Mouse (Mus musculus) C2C12 (cell line): Measurements from ENCODE around the gene Dcbld2.

Experiments used
- CEBPB ChIP-seq: IDR thresholded peaks from one replicate; pipeline ENCODE4 v1.6.1; 2011; ENCODE audit warnings: low read depth, mild to moderate bottlenecking, control low read depth, moderate library complexity
- CTCF ChIP-seq: IDR thresholded peaks from one replicate; pipeline ENCODE4 v1.5.1; 2011; ENCODE audit not compliant: control insufficient read depth, insufficient read depth, insufficient read length
- MAX ChIP-seq: IDR thresholded peaks from one replicate; pipeline ENCODE4 v1.6.1; 2011; ENCODE audit warnings: mild to moderate bottlenecking, control low read depth
- MYOD1 ChIP-seq: IDR thresholded peaks from one replicate; pipeline ENCODE4 v1.6.1; 2011; ENCODE audit warnings: low read depth; ENCODE audit not compliant: control insufficient read depth, insufficient read length
- MYOG ChIP-seq: IDR thresholded peaks from one replicate; pipeline ENCODE4 v1.6.1; 2011; ENCODE audit not compliant: control insufficient read depth, insufficient read length; ENCODE audit errors: extremely low read depth
- USF1 ChIP-seq: IDR thresholded peaks from one replicate; pipeline ENCODE4 v1.6.1; 2011; ENCODE audit warnings: low read depth, mild to moderate bottlenecking, control low read depth, moderate library complexity

DNA sequence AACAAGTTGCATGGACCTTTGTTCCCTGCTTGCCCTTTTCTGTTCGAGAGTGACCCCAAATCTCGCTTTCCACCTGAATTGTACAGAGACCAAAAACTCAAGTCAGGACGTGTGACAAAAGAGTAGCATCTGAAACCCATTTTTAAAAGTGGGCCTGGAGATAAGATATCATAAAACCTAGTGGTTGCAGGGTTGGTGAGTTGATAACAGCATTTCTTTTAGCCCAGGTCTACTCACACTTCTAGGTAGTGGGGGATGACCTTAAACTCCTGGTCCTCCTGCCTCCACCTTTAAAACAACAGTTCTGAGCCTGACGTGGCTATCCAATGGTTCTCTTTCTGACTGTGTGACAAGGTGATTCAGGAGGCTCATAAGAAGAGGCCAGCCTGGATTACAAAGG is 62.6 kb downstream of the Dcbld2 start:
- TF ChIP-seq CTCF, result no peak
- TF ChIP-seq MYOG, result no peak
- TF ChIP-seq USF1, result no peak
- TF ChIP-seq MAX, result no peak
- TF ChIP-seq MYOD1, result no peak
- TF ChIP-seq CEBPB, result no peak
